Mouse (Mus musculus): Measurements from ENCODE around the gene Vmn1r43. TPM values are rescaled to one million over a fixed set of nuclear protein-coding genes. Genes with fewer than 3 reads are reported as not detected.

The Vmn1r43 gene
- under 1 TPM in 1 of 2 experiments, not detected in 1; 0.22 TPM for polyA plus RNA-seq (2017; shearing (Covaris generic))

DNA sequence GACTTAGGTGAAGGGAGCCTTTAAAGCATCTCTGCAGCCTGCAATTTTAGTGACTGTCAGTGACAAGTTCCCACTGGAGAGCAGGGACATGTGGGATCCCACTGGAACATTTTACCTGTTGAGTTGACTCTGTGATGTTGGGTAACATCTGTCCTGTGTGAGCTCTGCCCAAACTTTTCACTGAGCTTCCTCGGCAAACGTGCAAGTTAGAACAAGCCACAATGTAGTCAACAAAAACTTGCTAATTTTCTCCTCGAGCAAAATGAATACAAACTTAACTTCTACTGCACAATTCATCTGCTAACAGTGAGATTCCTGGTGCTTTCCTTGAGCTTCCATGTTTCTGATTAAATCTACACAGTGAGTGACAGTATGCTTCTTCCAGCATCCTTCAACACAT, at the start of gene Vmn1r43, which contains the start of gene Vmn1r42:
Gene Vmn1r43 (minus strand): TSS at position 101 of the 400 bp plus-strand sequence.
Gene Vmn1r42 (minus strand): TSS at position 101 of the 400 bp plus-strand sequence.

GRCm38 (mm10) chr6:89883360-89883759, 7.1 kb upstream of the Vmn1r43 start, which contains the start of gene Vmn1r44:
Gene Vmn1r44 (plus strand): TSS chr6:89883660.

Other genes starting within 250 kb of the Vmn1r43 start
- 1 to 10 TPM; 3.0 to 3.4 TPM for gene Txnrd3, start 232.4 kb downstream of the Vmn1r43 start, polyA plus RNA-seq (2017; shearing (Covaris generic))
- gene Vmn1r40, start 168.9 kb downstream of the Vmn1r43 start, polyA plus RNA-seq (2017; shearing (Covaris generic)), result under 1 TPM in 1 of 2 experiments, not detected in 1; 0.11 TPM
- under 1 TPM in 1 of 2 experiments, not detected in 1; 0.17 TPM for gene Vmn1r41, start 135.6 kb downstream of the Vmn1r43 start, polyA plus RNA-seq (2017; shearing (Covaris generic))
- not detected for gene Vmn1r42, start within 50 bp of the Vmn1r43 start, polyA plus RNA-seq (2017; shearing (Covaris generic))
- under 1 TPM in 1 of 2 experiments, not detected in 1; 0.43 TPM for gene Vmn1r44, start 7.2 kb upstream of the Vmn1r43 start, polyA plus RNA-seq (2017; shearing (Covaris generic))
- gene Vmn1r45, start 64.2 kb upstream of the Vmn1r43 start, polyA plus RNA-seq (2017; shearing (Covaris generic)), result under 1 TPM in 1 of 2 experiments, not detected in 1; 0.55 TPM
- under 1 TPM in 1 of 2 experiments, not detected in 1; 0.06 TPM for gene Vmn1r46, start 92.9 kb upstream of the Vmn1r43 start, polyA plus RNA-seq (2017; shearing (Covaris generic))
- not detected for gene Vmn1r47, start 139.7 kb upstream of the Vmn1r43 start, polyA plus RNA-seq (2017; shearing (Covaris generic))
- gene Vmn1r48, start 160.4 kb upstream of the Vmn1r43 start, polyA plus RNA-seq (2017; shearing (Covaris generic)), result not detected
- under 1 TPM in 1 of 2 experiments, not detected in 1; 0.04 TPM for gene Vmn1r49, start 202.1 kb upstream of the Vmn1r43 start, polyA plus RNA-seq (2017; shearing (Covaris generic))
- not detected for gene Vmn1r50, start 225.0 kb upstream of the Vmn1r43 start, polyA plus RNA-seq (2017; shearing (Covaris generic))
- not detected for gene Vmn1r51, start 246.2 kb upstream of the Vmn1r43 start, polyA plus RNA-seq (2017; shearing (Covaris generic))